Mouse (Mus musculus): ENCODE measurements around the gene Gdf10. TPM values are rescaled to one million over a fixed set of nuclear protein-coding genes. Genes with fewer than 3 reads are reported as not detected.

The Gdf10 gene
- total RNA-seq (2023): not detected

GRCm38 (mm10) chr14:33923168-33924070 lies at the start of gene Gdf10:
Gene Gdf10 (plus strand): TSS chr14:33923587.

GRCm38 (mm10) chr14:33940739-33941138 lies 17.4 kb downstream of the Gdf10 start, which contains the start of gene Gdf2:
Gene Gdf2 (plus strand): TSS chr14:33941039.

GRCm38 (mm10) chr14:33953761-33954160 lies 30.4 kb downstream of the Gdf10 start, which contains the start of gene Rbp3:
Gene Rbp3 (plus strand): TSS chr14:33954003.

GRCm38 (mm10) chr14:33978604-33979059 lies 55.2 kb downstream of the Gdf10 start, which contains the start of gene Zfp488:
Gene Zfp488 (minus strand): TSS chr14:33978764.

Other genes starting within 250 kb of the Gdf10 start
- gene Gdf2, start 17.5 kb downstream of the Gdf10 start, total RNA-seq (2023): not detected
- not detected for gene Rbp3, start 30.4 kb downstream of the Gdf10 start, total RNA-seq (2023)
- under 1 TPM in 1 of 2 experiments, not detected in 1; 0.11 TPM for gene Zfp488, start 55.2 kb downstream of the Gdf10 start, total RNA-seq (2023)
- not detected for gene Gm30083, start 91.6 kb downstream of the Gdf10 start, total RNA-seq (2023)
- gene Gm5460, start 93.2 kb downstream of the Gdf10 start, total RNA-seq (2023): not detected
- not detected for gene Antxrl, start 129.1 kb downstream of the Gdf10 start, total RNA-seq (2023)
- gene Anxa8, start 162.4 kb downstream of the Gdf10 start, total RNA-seq (2023): not detected
- gene A630023A22Rik, start 179.2 kb downstream of the Gdf10 start, total RNA-seq (2023): not detected
- gene Npy4r, start 228.9 kb downstream of the Gdf10 start, total RNA-seq (2023): not detected

Measured in neutrophil, adult 83 days (primary cell).